Mouse (Mus musculus) hindbrain, postnatal 0 days (tissue): ENCODE measurements at regions not wholly inside any gene's neighbourhood (a gene's known extent, or its start where the extent isn't known, plus 50 kb on each side); places are given as distances from the start of the nearest gene placed in this dataset.
"Not testable (repeated sequence)": the region's sequence is repeated elsewhere in the genome, so short reads cannot be mapped to it uniquely, and the experiment has no call there.

Experiments used
- ATAC-seq: fragments of 200-750 bp; cut with Nextera tagmentation; 2 replicates; pipeline ENCODE4 v1.8.0; 2017; ENCODE audit warnings: mild to moderate bottlenecking, moderate TSS enrichment, moderate library complexity
- DNase-seq: peaks from one replicate; pipeline ENCODE4 v3.0.0-alpha.2; 2015; ENCODE audit warnings: low spot score
- H3K27ac ChIP-seq: fragments of 300-500 bp; sonication (generic); 2 replicates; pipeline ENCODE4 v1.5.1; 2014; ENCODE audit warnings: mild to moderate bottlenecking
- H3K27me3 ChIP-seq: fragments of 300-500 bp; sonication (generic); 2 replicates; pipeline ENCODE4 v1.6.1; 2014; ENCODE audit warnings: low read length, mixed read lengths; ENCODE audit not compliant: insufficient read depth
- H3K36me3 ChIP-seq: fragments of 300-500 bp; sonication (generic); 2 replicates; pipeline ENCODE4 v1.6.1; 2014; ENCODE audit warnings: low read length, mixed read lengths; ENCODE audit not compliant: insufficient read depth
- H3K4me1 ChIP-seq: fragments of 300-500 bp; sonication (generic); 2 replicates; pipeline ENCODE4 v1.6.1; 2014; ENCODE audit warnings: antibody characterized with exemption, low read length, mixed read lengths; ENCODE audit not compliant: insufficient read depth
- H3K4me2 ChIP-seq: fragments of 300-500 bp; sonication (generic); 2 replicates; pipeline ENCODE4 v1.6.1; 2014; ENCODE audit warnings: low read depth, mild to moderate bottlenecking, low read length, moderate library complexity, mixed read lengths
- H3K4me3 ChIP-seq: fragments of 300-500 bp; sonication (generic); 2 replicates; pipeline ENCODE4 v1.5.1; 2014; ENCODE audit warnings: low read length
- H3K9ac ChIP-seq: fragments of 300-500 bp; sonication (generic); replicated peaks from 2 replicates; pipeline ENCODE4 v1.6.1; 2014; ENCODE audit warnings: mild to moderate bottlenecking, low read length, moderate library complexity, mixed read lengths
- H3K9me3 ChIP-seq: fragments of 300-500 bp; sonication (generic); 2 replicates; pipeline ENCODE4 v1.6.1; 2016; ENCODE audit warnings: low read length, mixed read lengths
- CTCF ChIP-seq: IDR thresholded peaks from 2 replicates; pipeline ENCODE4 v1.5.1; 2016; ENCODE audit warnings: antibody characterized with exemption, control low read depth, low read depth
- WGBS: fragments of 180-500 bp; shearing (Covaris S2); extraction: QIAGEN DNeasy Blood & Tissue Kit; methylation state at CpG from one replicate; pipeline ENCODE4 v1.1.7; 2014; 5-methylcytosine and 5-hydroxymethylcytosine counted together

DNA sequence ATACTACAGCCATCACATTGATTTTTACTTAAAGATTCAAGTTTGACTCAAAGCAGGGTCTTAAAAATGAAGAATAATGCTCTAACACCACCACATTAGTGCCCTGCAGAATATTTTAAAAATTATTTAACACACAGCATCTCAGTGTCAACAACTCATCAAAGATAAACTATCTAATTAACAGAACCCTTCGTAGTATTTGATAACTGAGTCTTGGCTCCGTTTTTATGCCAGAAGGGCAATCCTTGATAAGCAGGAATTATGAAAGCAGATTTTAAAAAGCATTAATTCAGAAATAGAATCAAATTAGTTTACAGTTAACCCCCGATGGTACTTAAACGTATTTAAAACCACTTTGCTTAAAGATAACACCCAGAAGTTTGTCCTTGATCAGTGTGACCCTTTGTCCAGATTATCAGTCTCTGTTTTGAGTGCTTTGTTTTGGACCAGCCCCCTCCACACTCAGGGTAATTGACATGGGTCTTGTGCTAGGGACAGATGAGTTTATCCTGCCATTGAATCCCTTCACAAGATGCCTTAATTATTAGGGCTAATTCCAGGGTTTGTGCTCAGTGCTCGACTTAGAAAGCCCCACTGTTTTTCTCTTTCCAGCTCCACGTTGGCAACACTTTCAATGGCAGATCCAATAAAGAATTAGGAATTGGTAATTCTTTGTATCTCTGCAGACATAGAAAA, 69.4 kb upstream of the Dph6 start:
- H3K4me3 ChIP-seq, result no peak overlapping the region
- no peak for TF ChIP-seq CTCF
- H3K4me1 ChIP-seq, result no peaks in the 10 kb centered on the region
- 76% methylated on average over 6 of the region's 6 CpGs for WGBS
- DNase-seq (no peak), ATAC-seq (no peak)
- no peak overlapping the region for H3K27ac ChIP-seq
- no peak overlapping the region for H3K9ac ChIP-seq
- H3K27me3 ChIP-seq, result no peaks in the 10 kb centered on the region
- H3K9me3 ChIP-seq, result no peaks in the 10 kb centered on the region
- H3K4me2 ChIP-seq, result no peak overlapping the region
- no peaks in the 10 kb centered on the region for H3K36me3 ChIP-seq

DNA sequence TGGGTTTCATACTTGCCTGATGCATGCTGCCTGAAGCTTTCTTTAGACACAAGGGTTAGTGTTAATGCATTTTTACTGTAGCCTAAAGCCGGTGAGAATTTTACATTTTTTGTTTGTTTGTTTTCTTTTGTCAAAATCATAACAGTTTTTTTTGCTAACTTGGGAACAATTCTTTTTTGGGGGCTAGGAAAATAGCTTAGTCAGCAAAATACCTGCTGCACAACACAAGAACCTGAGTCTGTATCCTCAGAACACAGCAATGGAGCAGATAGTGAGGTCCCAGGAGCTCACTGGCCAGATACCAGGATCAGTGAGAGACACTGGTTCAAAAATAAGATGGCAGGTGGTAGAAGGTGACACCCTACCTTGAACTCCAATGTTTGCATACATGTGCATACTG, 72.4 kb upstream of the Dph6 start:
- H3K27ac ChIP-seq, result no peak overlapping the region
- no peak for TF ChIP-seq CTCF
- H3K4me1 ChIP-seq, result no peaks in the 10 kb centered on the region
- DNase-seq (no peak), ATAC-seq (no peak)
- no peak overlapping the region for H3K9ac ChIP-seq
- H3K4me2 ChIP-seq, result no peak overlapping the region
- no peak overlapping the region for H3K4me3 ChIP-seq
- H3K27me3 ChIP-seq, result no peaks in the 10 kb centered on the region
- H3K9me3 ChIP-seq, result no peaks in the 10 kb centered on the region
- H3K36me3 ChIP-seq, result no peaks in the 10 kb centered on the region
- 94% methylated on average over 1 of the region's 1 CpGs for WGBS

DNA sequence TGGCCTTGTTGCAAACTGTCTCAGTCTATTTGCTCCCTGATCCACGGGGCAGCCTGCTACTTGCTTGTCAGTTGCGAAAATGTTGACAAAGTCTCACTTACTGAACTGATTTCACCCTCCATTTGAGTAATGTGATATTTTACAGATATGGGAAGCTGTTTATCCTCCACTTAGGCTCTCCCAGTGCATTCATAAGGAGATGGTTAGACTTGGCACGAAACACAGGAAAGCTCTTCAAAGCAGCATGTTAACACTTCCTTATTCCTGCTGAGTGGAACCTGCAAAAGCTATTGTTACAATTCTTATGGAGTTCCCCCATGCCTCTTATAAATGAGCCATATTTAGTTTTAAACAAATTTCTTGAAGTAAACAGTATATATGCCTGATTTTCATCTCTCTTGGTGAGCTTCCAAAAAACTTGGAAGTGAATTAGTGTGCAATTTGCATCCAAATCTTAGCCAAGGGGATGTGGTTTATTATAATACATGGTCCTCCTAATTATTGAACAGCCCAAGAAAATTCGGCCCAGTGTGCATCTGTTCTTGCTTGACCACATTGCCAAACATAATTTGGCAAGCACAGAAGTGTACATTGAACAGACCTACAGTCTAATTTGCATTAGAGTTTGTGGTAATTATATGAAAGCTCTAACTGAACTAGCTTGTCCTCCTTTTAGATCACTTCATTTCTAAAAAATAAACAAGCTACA, 80.3 kb upstream of the Dph6 start:
- peak; percentile 28 for DNase-seq
- Histone ChIP-seq H3K4me3 (no peak overlapping the region), H3K36me3 (no peaks in the 10 kb centered on the region), H3K27ac (no peak overlapping the region), H3K4me2 (no peak overlapping the region), H3K27me3 (no peaks in the 10 kb centered on the region), H3K9me3 (no peaks in the 10 kb centered on the region), H3K4me1 (no peaks in the 10 kb centered on the region), H3K9ac (no peak overlapping the region)
- 47% methylated on average over 4 of the region's 4 CpGs for whole genome bisulfite sequencing
- no peak for TF ChIP-seq CTCF
- ATAC-seq, result no peak

DNA sequence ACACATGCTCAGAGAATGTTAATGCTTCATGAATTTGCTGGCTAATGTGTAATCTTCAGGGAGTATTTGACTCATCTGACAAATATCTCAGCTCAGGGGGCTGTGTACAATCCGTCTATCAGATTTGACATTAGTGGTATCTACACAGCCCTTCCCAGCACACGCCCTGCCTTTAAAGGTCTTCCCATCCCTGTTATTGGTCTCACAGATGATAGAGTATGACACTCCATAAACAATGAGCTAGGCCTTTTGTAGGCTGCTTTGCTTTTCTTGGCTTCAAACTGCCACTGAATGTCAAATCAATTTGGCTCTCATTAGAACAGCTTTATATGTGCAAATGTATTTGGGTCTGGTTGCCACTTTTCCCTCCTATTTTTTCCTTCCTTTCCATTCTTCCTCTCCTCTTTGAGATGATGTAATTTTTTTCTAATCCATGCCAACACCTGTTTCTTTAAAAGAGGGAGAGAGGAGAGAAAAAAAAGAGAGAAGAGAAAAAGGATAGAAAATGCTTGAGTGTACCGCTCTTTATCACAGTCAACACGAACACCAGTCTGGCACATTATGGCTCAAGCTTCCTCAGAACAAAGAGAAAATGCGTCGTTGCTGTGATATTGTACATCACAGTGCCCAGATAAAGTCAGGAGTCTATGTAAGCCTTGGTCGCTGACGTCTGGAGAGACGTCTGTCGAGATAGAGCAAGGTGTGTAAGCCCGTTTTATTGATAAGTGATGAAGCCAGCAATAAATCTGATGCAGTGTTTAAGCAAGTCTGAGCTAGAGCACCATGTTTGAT, 84.9 kb upstream of the Dph6 start:
- no peaks in the 10 kb centered on the region for H3K36me3 ChIP-seq
- TF ChIP-seq CTCF, result no peak
- no peak overlapping the region for H3K4me2 ChIP-seq
- peak; percentile 7 for DNase-seq
- no peaks in the 10 kb centered on the region for H3K9me3 ChIP-seq
- H3K4me1 ChIP-seq, result no peaks in the 10 kb centered on the region
- H3K4me3 ChIP-seq, result no peak overlapping the region
- H3K27me3 ChIP-seq, result no peaks in the 10 kb centered on the region
- WGBS, result 75% methylated on average over 11 of the region's 11 CpGs
- no peak overlapping the region for H3K9ac ChIP-seq
- no peak for ATAC-seq
- H3K27ac ChIP-seq, result no peak overlapping the region

DNA sequence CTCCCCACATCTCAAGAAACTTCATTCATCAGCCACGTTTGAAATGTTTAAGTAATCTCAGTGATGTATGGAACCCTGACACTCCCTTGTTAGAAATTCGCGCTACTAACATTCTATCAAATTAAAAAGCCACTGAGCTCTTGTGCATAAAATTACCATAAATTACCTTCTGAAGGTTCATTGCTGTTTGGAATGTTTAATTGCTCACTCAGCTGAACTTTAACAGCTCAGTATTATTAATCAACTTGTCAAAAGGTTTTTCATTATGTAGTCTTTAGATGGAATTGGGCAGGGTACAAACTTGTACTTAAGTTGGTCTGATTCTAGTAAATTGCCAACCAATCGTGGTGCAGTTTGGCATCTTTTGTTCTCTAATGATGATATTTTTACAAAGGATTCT, 108.5 kb upstream of the Dph6 start:
- 20% methylated on average over 4 of the region's 4 CpGs for WGBS
- no peak overlapping the region for H3K4me3 ChIP-seq
- no peak overlapping the region for H3K27ac ChIP-seq
- H3K36me3 ChIP-seq, result no peaks in the 10 kb centered on the region
- no peaks in the 10 kb centered on the region for H3K9me3 ChIP-seq
- H3K4me1 ChIP-seq, result no peaks in the 10 kb centered on the region
- no peak overlapping the region for H3K9ac ChIP-seq
- DNase-seq (peak; percentile 2), ATAC-seq (no peak)
- TF ChIP-seq CTCF, result no peak
- no peaks in the 10 kb centered on the region for H3K27me3 ChIP-seq
- no peak overlapping the region for H3K4me2 ChIP-seq

DNA sequence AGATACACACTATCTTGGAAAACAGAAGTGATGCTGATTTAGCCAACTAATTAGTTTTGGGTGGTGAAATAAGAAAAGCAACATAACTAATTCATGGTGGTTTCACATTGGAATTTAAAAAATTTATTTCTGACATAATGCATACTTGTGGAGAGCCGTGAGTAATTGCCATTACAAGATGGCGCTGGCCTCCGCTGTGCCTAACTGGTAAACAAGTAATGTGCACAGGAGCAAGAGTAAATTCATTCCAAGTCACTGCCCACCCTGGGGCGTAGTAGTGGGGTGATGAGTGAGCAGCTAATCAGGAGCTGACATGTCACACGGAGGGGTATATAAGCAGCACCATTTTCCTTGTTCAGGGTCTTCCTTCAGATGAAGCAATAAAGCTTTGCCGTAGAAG, 119.0 kb upstream of the Dph6 start:
- not testable (repeated sequence) for H3K27me3 ChIP-seq, H3K4me3 ChIP-seq, H3K9ac ChIP-seq, DNase-seq, H3K4me2 ChIP-seq, H3K27ac ChIP-seq, ATAC-seq, H3K4me1 ChIP-seq, H3K36me3 ChIP-seq, H3K9me3 ChIP-seq
- WGBS, result 83% methylated on average over 6 of the region's 6 CpGs
